Comparison of ENCODE assay signal across 8 mouse cellular contexts in the genomic region with DNA sequence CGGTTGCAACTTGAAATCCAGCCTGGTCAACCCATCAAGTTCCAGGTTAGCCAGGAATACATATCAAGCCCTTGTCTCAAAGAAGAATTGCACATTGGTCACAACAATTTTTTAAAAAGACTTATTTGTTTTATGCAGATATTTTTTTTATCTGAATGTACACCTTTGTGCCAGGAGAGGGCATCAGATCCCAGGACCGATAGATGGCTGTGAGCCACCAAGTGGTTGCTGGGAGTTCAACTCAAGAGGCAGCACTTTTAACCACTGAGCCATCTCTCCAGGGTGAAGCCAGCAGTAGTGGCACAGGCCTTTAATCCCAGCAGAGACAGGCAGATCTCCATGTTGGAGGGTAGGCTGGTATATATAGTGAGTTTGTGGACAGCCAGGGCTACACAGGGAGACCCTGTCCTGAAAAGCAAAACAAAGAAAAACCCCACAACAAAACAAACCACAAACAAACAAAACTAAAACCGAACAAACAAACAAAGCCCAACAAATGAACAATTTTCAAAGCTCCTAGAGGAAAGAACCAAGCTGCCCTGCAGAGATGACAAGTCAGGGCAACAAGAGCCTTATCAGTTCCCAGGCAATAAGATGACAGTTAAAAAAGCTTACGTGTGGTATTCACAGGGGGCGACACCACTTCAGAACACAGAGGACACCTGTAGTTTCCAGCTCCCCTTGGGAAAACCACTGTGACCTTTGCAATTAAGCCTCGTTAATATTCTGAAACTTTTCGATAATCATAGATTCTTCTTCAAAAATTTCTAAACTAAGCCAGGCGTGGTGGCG. TPM values are rescaled to one million over a fixed set of nuclear protein-coding genes. Genes with fewer than 3 reads are reported as not detected.
DNase-seq lines count a peak whose midpoint lies in the region; ATAC-seq lines count a peak whose summit lies in the region.
"Had no signal": no experiment of that assay in that cellular context is flagged by ENCODE, and none has a peak within 500 bp of the region (broad histone marks: within the 10 kb centered on the region; RNA-seq: fewer than 3 reads in every experiment).

No protein-coding gene starts in this region.

- no peaks in the 10 kb centered on the region for H3K9me3 ChIP-seq in kidney, embryonic 15.5 days (replicated peaks)
- H3K9me3 ChIP-seq: limb, embryonic 13.5 days had no signal

- DNase-seq in kidney, adult 11 months: peak; percentile 43
- peak; percentile 61 to 71 for DNase-seq in CD8-positive naive resting alpha-beta T cell, adult 2 months (ENCODE audit: low read depth in 2 of 2, low spot score in 2 of 2)
- DNase-seq in kidney, postnatal 25 days: peak; percentile 66 to 70
- peak; percentile 87 for DNase-seq in naive thymus-derived CD4-positive, alpha-beta T cell, adult 2 months (ENCODE audit: low read depth)
- DNase-seq in neural tube, embryonic 10.5 days (ENCODE audit: extremely low spot score, low spot score): no peak

- ATAC-seq in kidney, embryonic 15.5 days (replicated peaks; ENCODE audit: low FRiP score): no peak
- ATAC-seq in activated CD4-positive, CD25-positive, alpha-beta regulatory T cell, adult 4 months: peak; percentile 40

- no peak overlapping the region for H3K27ac ChIP-seq in kidney, embryonic 15.5 days
- H3K27ac ChIP-seq: limb, embryonic 13.5 days had no signal

- 80% methylated on average over 9 of the region's 9 CpGs for WGBS in kidney, embryonic 15.5 days

- no peaks in the 10 kb centered on the region for H3K27me3 ChIP-seq in kidney, embryonic 15.5 days
- H3K27me3 ChIP-seq: limb, embryonic 13.5 days had no signal

- H3K36me3 ChIP-seq in kidney, embryonic 15.5 days: no peaks in the 10 kb centered on the region
- H3K36me3 ChIP-seq: limb, embryonic 13.5 days had no signal

- peaks cover 14% of the 10 kb centered on the region for H3K4me1 ChIP-seq in kidney, embryonic 15.5 days

- H3K9ac ChIP-seq in kidney, embryonic 15.5 days: no peak overlapping the region
- H3K9ac ChIP-seq: limb, embryonic 13.5 days had no signal

- H3K4me3 ChIP-seq in kidney, embryonic 15.5 days (replicated peaks): no peak overlapping the region
- H3K4me3 ChIP-seq: limb, embryonic 13.5 days had no signal

- H3K4me2 ChIP-seq in kidney, embryonic 15.5 days: no peak overlapping the region
- H3K4me2 ChIP-seq: limb, embryonic 13.5 days had no signal

RNA-seq across cellular contexts. Expression of a gene that starts 4.5 kb away (rescaled TPM):
- 88.1 and 94.0 TPM in 2 replicates for polyA plus RNA-seq in kidney, embryonic 15.5 days (2015; fragmentation: Nextera tagmentation; extraction: Ambion mirVana)
- polyA plus RNA-seq in activated CD4-positive, CD25-positive, alpha-beta regulatory T cell, adult 4 months (2017; shearing (Covaris generic)): 10 to 100 TPM; 51.3 to 75.5 TPM

RNA-seq across cellular contexts. Expression of a gene that starts 39.6 kb away (rescaled TPM):
- 7.5 and 7.7 TPM in 2 replicates for polyA plus RNA-seq in kidney, embryonic 15.5 days (2015; fragmentation: Nextera tagmentation; extraction: Ambion mirVana)
- polyA plus RNA-seq in activated CD4-positive, CD25-positive, alpha-beta regulatory T cell, adult 4 months (2017; shearing (Covaris generic)): 100 to 1,000 TPM; 152 to 209 TPM

RNA-seq across cellular contexts. Expression of a gene that starts 50.3 kb away (rescaled TPM):
- polyA plus RNA-seq in kidney, embryonic 15.5 days (2015; fragmentation: Nextera tagmentation; extraction: Ambion mirVana): 0.04 and 0.42 TPM in 2 replicates
- polyA plus RNA-seq in activated CD4-positive, CD25-positive, alpha-beta regulatory T cell, adult 4 months (2017; shearing (Covaris generic)): 10 to 100 TPM; 20.4 to 29.9 TPM

RNA-seq across cellular contexts. Expression of a gene that starts 55.0 kb away (rescaled TPM):
- 3.1 and 3.3 TPM in 2 replicates for polyA plus RNA-seq in kidney, embryonic 15.5 days (2015; fragmentation: Nextera tagmentation; extraction: Ambion mirVana)
- 1 to 10 TPM; 2.5 to 2.7 TPM for polyA plus RNA-seq in activated CD4-positive, CD25-positive, alpha-beta regulatory T cell, adult 4 months (2017; shearing (Covaris generic))

RNA-seq across cellular contexts. Expression of a gene that starts 55.3 kb away (rescaled TPM):
- polyA plus RNA-seq in kidney, embryonic 15.5 days (2015; fragmentation: Nextera tagmentation; extraction: Ambion mirVana): 185 and 189 TPM in 2 replicates
- polyA plus RNA-seq in activated CD4-positive, CD25-positive, alpha-beta regulatory T cell, adult 4 months (2017; shearing (Covaris generic)): 100 to 1,000 TPM in 1 of 2 experiments, 10 to 100 TPM in 1; 99.2 to 103 TPM

Comparison
In these comparisons a context has a peak if more than half of its experiments do, and no peak if none do; other contexts are left out.
1. RNA of a gene that starts 39.6 kb away (polyA plus RNA-seq): 152 to 209 TPM in activated CD4-positive, CD25-positive, alpha-beta regulatory T cell, adult 4 months; 7.5 to 7.7 TPM in kidney, embryonic 15.5 days; every median in the first group is over 10 times any median in the second.
2. RNA of a gene that starts 50.3 kb away (polyA plus RNA-seq): 20.4 to 29.9 TPM in activated CD4-positive, CD25-positive, alpha-beta regulatory T cell, adult 4 months; 0.04 to 0.42 TPM in kidney, embryonic 15.5 days; every median in the first group is over 10 times any median in the second.